Mouse (Mus musculus) heart, embryonic 15.5 days (tissue): Measurements from ENCODE around the gene Olfr692. TPM values are rescaled to one million over a fixed set of nuclear protein-coding genes. Genes with fewer than 3 reads are reported as not detected.
"Not testable (repeated sequence)": the region's sequence is repeated elsewhere in the genome, so short reads cannot be mapped to it uniquely, and the experiment has no call there.

Experiments
- ATAC-seq: fragments of 200-750 bp; cut with Nextera tagmentation; replicated peaks from 2 replicates; pipeline ENCODE4 v1.8.0; 2017; ENCODE audit warnings: low read depth, moderate TSS enrichment; ENCODE audit not compliant: insufficient number of reproducible peaks, insufficient read depth, low FRiP score
- H3K27ac ChIP-seq: fragments of 300-500 bp; sonication (generic); 2 replicates; pipeline ENCODE4 v1.5.1; 2015; ENCODE audit warnings: mild to moderate bottlenecking, inconsistent platforms
- H3K27me3 ChIP-seq: fragments of 300-500 bp; sonication (generic); 2 replicates; pipeline ENCODE4 v1.6.1; 2015; ENCODE audit warnings: inconsistent platforms
- H3K36me3 ChIP-seq: fragments of 300-500 bp; sonication (generic); 2 replicates; pipeline ENCODE4 v1.6.1; 2015; ENCODE audit warnings: mild to moderate bottlenecking, inconsistent platforms
- H3K4me1 ChIP-seq: fragments of 300-500 bp; sonication (generic); replicated peaks from 2 replicates; pipeline ENCODE4 v1.6.1; 2015; ENCODE audit warnings: inconsistent platforms
- H3K4me2 ChIP-seq: fragments of 300-500 bp; sonication (generic); 2 replicates; pipeline ENCODE4 v1.6.1; 2015; ENCODE audit warnings: inconsistent platforms, mild to moderate bottlenecking, moderate library complexity
- H3K4me3 ChIP-seq: fragments of 300-500 bp; sonication (generic); 2 replicates; pipeline ENCODE4 v1.5.1; 2015; ENCODE audit warnings: mild to moderate bottlenecking, inconsistent platforms
- H3K9ac ChIP-seq: fragments of 300-500 bp; sonication (generic); 2 replicates; pipeline ENCODE4 v1.6.1; 2015; ENCODE audit warnings: mild to moderate bottlenecking, inconsistent platforms
- H3K9me3 ChIP-seq: fragments of 300-500 bp; sonication (generic); replicated peaks from 2 replicates; pipeline ENCODE4 v1.6.1; 2016; ENCODE audit warnings: inconsistent platforms
- WGBS: fragments of 180-500 bp; shearing (Covaris S2); methylation state at CpG from one replicate; pipeline ENCODE4 v1.1.7; 2015; ENCODE audit warnings: mixed read lengths; 5-methylcytosine and 5-hydroxymethylcytosine counted together
- polyA plus RNA-seq: library from polyadenylated mRNA; unstranded; fragments of >200 nt; fragmentation: Nextera tagmentation; extraction: Ambion mirVana; gene quantifications from 2 replicates; pipeline ENCODE4 v1.2.1, GENCODE M21; 2015

Olfr692 gene
- polyA plus RNA-seq, 1 experiment from 2014 or later = not detected

DNA sequence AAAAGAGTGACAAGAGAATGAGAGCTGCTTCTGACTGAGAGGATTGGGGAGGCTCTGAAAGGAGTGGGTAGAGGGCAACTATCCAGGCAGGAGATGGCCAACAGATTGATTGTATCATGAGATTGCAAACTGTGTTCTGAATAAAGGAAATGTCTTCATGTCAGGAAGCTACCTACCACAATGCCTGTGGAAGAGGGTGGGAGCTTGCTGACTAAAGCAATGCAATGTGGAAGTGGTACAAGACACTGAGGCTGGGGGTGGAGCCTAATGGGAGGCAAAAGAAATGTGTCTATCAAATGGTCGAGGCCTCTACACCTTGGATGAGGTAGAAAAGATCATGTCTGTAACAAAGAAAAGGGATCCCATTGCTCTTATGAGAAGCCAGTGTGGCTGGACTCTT lies 38.3 kb downstream of the Olfr692 start:
- H3K4me2 ChIP-seq = no peak overlapping the region
- no peaks in the 10 kb centered on the region for H3K9me3 ChIP-seq
- H3K4me3 ChIP-seq = no peak overlapping the region
- ATAC-seq = no peak
- H3K27me3 ChIP-seq = no peaks in the 10 kb centered on the region
- no peak overlapping the region for H3K27ac ChIP-seq
- no peaks in the 10 kb centered on the region for H3K36me3 ChIP-seq
- 73% methylated on average over 1 of the region's 1 CpGs for WGBS
- no peak overlapping the region for H3K9ac ChIP-seq
- H3K4me1 ChIP-seq = no peaks in the 10 kb centered on the region

DNA sequence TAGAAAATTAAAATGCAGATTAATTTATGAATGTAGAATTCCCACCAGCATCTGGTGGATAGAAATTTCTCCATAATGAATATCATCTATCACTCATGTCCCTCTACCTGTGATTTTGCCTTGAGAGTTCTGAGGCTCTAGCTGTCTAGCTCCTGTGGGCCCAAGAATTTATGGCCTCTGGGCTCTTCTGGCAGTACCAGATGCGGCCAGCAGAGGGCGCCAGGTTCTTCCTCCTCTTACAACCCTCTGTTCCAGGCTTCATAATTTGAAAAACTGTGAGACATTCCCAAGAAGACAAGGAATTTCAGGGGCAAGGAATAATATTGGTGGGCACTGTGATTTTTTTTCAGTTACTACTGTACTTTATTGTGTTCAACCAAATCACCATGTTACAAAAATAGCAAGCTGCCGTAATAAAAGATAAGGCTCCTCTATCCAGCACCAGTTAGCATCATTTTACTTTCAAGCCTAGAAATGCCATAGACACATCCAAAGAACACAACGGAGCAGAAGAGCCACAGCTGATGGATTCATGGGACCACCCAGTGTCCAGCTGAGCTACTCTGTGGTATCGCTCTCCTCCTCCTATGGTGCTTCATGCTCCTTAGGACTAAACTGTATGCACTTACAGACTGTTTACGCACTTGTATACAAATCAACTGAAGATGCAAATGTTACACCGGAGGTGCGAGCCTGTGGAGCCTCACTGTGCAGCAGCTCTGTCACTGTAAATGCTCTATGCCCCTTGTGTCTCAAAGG lies 44.0 kb downstream of the Olfr692 start:
- H3K4me2 ChIP-seq, ATAC-seq, H3K27me3 ChIP-seq, H3K4me1 ChIP-seq, H3K36me3 ChIP-seq, H3K27ac ChIP-seq, H3K9ac ChIP-seq, H3K9me3 ChIP-seq, H3K4me3 ChIP-seq: not testable (repeated sequence)
- WGBS = 47% methylated on average over 8 of the region's 8 CpGs

DNA sequence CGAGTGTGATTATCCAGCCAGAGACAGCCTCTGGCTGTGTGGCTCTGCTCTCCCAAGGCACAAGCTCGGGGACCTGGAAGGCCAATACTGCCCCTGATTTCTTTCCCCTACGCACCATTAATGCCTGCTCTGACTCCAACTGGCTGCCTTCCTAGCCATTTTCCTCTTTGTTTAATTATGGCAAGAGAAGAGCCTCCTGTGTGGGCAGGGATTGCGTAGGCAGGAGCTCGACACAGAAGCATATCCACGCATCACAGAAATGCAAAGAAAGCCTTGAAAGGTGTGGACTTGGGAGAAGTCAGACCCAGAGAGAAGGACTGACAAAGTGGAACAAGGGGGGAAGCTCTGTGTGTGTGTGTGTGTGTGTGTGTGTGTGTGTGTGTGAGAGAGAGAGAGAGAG lies 46.4 kb downstream of the Olfr692 start:
- Histone ChIP-seq H3K9ac (no peak overlapping the region), H3K9me3 (no peaks in the 10 kb centered on the region), H3K4me2 (no peak overlapping the region), H3K27ac (no peak overlapping the region), H3K36me3 (no peaks in the 10 kb centered on the region), H3K27me3 (no peaks in the 10 kb centered on the region), H3K4me3 (no peak overlapping the region), H3K4me1 (no peaks in the 10 kb centered on the region)
- WGBS = 61% methylated on average over 6 of the region's 6 CpGs
- no peak for ATAC-seq

DNA sequence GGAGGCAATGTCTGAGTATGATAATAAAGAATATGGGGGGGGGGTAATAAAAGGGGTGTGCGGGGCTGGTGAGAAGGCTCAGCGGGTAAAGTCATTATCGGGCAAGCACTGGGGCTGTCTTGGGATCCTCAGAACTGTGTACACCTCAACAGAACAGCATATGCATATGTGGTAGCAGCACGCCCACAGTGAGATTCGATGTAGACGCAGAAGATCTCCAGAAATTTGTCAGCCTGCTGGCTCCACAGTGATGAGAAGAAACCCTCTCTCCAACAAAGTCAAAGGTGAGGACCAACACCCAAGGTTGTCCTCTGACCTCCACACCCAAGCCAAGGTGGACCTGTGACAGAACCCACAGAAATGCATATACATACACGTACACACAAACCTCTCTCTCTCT lies 48.5 kb downstream of the Olfr692 start:
- Histone ChIP-seq H3K27ac (no peak overlapping the region), H3K36me3 (no peaks in the 10 kb centered on the region), H3K27me3 (no peaks in the 10 kb centered on the region), H3K4me2 (no peak overlapping the region), H3K9me3 (no peaks in the 10 kb centered on the region), H3K4me3 (no peak overlapping the region), H3K9ac (no peak overlapping the region), H3K4me1 (no peaks in the 10 kb centered on the region)
- ATAC-seq = no peak
- WGBS = 86% methylated on average over 7 of the region's 7 CpGs

DNA sequence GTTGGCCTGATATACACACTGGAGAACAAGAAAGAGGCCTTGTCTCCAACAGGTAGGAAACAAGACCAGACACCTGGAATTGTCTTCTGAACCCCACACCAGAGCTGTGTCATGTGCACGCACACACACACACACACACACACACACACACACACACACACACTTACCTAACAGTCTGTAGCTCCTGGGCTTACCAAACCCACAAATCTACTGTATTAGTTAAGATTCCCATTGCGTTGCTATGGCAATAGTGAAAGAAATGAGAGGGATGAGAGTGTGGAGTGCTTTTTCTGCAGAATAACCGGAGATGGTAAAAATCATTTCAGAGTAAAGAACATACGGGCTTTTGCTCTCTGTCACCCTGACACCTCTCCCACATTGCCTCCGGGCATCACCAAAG lies 50.1 kb downstream of the Olfr692 start:
- Histone ChIP-seq H3K27me3 (no peaks in the 10 kb centered on the region), H3K9me3 (no peaks in the 10 kb centered on the region), H3K4me3 (no peak overlapping the region), H3K9ac (no peak overlapping the region), H3K4me1 (no peaks in the 10 kb centered on the region), H3K4me2 (no peak overlapping the region), H3K36me3 (no peaks in the 10 kb centered on the region), H3K27ac (no peak overlapping the region)
- 76% methylated on average over 5 of the region's 5 CpGs for WGBS
- ATAC-seq = no peak

Other genes starting within 250 kb of the Olfr692 start
- gene Olfr683, start 221.2 kb upstream of the Olfr692 start, polyA plus RNA-seq = not detected in 2 replicates
- gene Olfr684, start 204.6 kb upstream of the Olfr692 start, polyA plus RNA-seq = not detected in 2 replicates
- not detected in 2 replicates for gene Olfr685, start 182.2 kb upstream of the Olfr692 start, polyA plus RNA-seq
- gene Olfr686, start 160.7 kb upstream of the Olfr692 start, polyA plus RNA-seq = not detected in 2 replicates
- gene Olfr688, start 80.1 kb upstream of the Olfr692 start, polyA plus RNA-seq = not detected in 2 replicates
- not detected in 2 replicates for gene Olfr689, start 57.1 kb upstream of the Olfr692 start, polyA plus RNA-seq
- gene Olfr690, start 34.1 kb upstream of the Olfr692 start, polyA plus RNA-seq = not detected in 2 replicates
- gene Olfr691, start 26.0 kb upstream of the Olfr692 start, polyA plus RNA-seq = not detected in 2 replicates
- not detected in 2 replicates for gene Gm5901, start 6.8 kb downstream of the Olfr692 start, polyA plus RNA-seq
- gene Fam160a2, start 31.8 kb downstream of the Olfr692 start, polyA plus RNA-seq = 24.7 and 35.4 TPM in 2 replicates
- gene Cnga4, start 36.3 kb downstream of the Olfr692 start, polyA plus RNA-seq = not detected in 2 replicates
- gene Cckbr, start 57.5 kb downstream of the Olfr692 start, polyA plus RNA-seq = 0.05 TPM in 1 of 2 replicates, not detected in the other
- gene Cavin3, start 114.1 kb downstream of the Olfr692 start, polyA plus RNA-seq = 89.3 and 91.4 TPM in 2 replicates
- 54.4 and 61.0 TPM in 2 replicates for gene Smpd1, start 186.1 kb downstream of the Olfr692 start, polyA plus RNA-seq
- gene Apbb1, start 213.4 kb downstream of the Olfr692 start, polyA plus RNA-seq = 40.4 and 49.2 TPM in 2 replicates
- 0.24 and 2.3 TPM in 2 replicates for gene Hpx, start 231.9 kb downstream of the Olfr692 start, polyA plus RNA-seq